Mouse (Mus musculus) testis, adult 2 months (tissue): Measurements from ENCODE around the gene Etl4.

Experiments
- CTCF ChIP-seq: fragments of 200-500 bp; IDR thresholded peaks from 2 replicates; pipeline ENCODE4 v1.5.1; 2012; ENCODE audit warnings: low read depth, mild to moderate bottlenecking, inconsistent platforms, low read length, moderate library complexity; ENCODE audit not compliant: control insufficient read depth, insufficient read depth, insufficient replicate concordance
- POLR2A ChIP-seq: fragments of 200-500 bp; IDR thresholded peaks from 2 replicates; pipeline ENCODE4 v1.6.1; 2012; ENCODE audit warnings: low read depth, mild to moderate bottlenecking, inconsistent platforms, low read length, moderate library complexity; ENCODE audit not compliant: control insufficient read depth

DNA sequence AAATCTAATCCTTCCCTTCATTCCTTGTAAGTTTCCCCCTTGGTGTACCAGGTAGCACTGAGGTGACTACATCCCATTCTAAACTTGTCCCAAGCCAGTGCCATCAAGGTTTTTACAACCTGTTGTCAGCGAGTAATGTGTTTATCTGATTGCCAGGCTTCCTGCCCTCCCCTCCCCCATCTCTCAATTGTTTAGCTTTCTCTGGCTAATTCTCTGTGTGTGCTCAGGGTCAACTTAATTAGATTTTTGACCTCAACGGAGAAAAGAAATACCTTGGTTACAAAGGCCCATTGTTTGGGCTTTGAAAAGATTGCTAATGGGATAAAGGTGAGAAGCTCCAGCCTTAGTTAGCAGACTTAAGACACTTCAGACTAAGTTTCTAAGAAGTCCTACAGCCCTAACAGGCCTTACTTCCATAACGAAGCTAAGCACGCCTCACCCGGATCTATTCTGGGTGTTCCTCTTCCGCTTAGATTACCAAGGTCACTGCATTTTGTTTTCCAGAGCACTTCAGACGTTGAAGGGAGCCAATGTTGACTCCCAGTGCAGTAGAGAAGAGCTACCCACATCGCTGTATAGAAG lies 586.7 kb downstream of the Etl4 start:
- TF ChIP-seq POLR2A = no peak
- no peak for TF ChIP-seq CTCF
